Mouse (Mus musculus) regulatory T cell (primary cell): ENCODE results near the gene Car6.

Experiments used
- in situ Hi-C: fragments of 300-600 bp; cut with MboI, MseI; formaldehyde crosslinking; loops from one replicate; pipeline ENCODE4 v1.15.1; 2025; ENCODE audit warnings: high pct_unique_total_duplicates

The Car6 gene

GRCm38 (mm10) chr4:150137368-150138083 is 63.6 kb downstream of the Car6 start:
- in situ Hi-C loops, result no loop called here
